Mouse (Mus musculus) cerebellum, adult 2 months (tissue): ENCODE results near the gene Sppl3. TPM values are rescaled to one million over a fixed set of nuclear protein-coding genes. Genes with fewer than 3 reads are reported as not detected.

Source experiments
- DNase-seq, 2 experiments: peaks; one replicate each; pipeline ENCODE4 v3.0.0; 2021
- H3K27ac ChIP-seq: fragments of 200-500 bp; 2 replicates; pipeline ENCODE4 v1.5.1; 2012; ENCODE audit warnings: low read length, control low read depth, inconsistent platforms; ENCODE audit not compliant: insufficient read depth
- H3K27me3 ChIP-seq: fragments of 200-500 bp; 2 replicates; pipeline ENCODE4 v1.6.1; 2012; ENCODE audit warnings: inconsistent platforms, mild to moderate bottlenecking, low read length, moderate library complexity; ENCODE audit not compliant: control insufficient read depth, insufficient read depth
- H3K4me1 ChIP-seq: fragments of 200-500 bp; 2 replicates; pipeline ENCODE4 v1.6.1; 2011; ENCODE audit warnings: low read length; ENCODE audit not compliant: control insufficient read depth, insufficient read depth
- H3K4me3 ChIP-seq: fragments of 200-500 bp; replicated peaks from 2 replicates; pipeline ENCODE3; 2011; ENCODE audit warnings: mild to moderate bottlenecking, low read depth, low read length, control low read depth; ENCODE audit not compliant: insufficient read depth
- CTCF ChIP-seq: fragments of 200-500 bp; IDR thresholded peaks from 2 replicates; pipeline ENCODE4 v1.5.1; 2011; ENCODE audit warnings: low read depth, mild to moderate bottlenecking, control low read depth, low read length, moderate library complexity, borderline replicate concordance; ENCODE audit not compliant: insufficient read depth
- POLR2A ChIP-seq: fragments of 200-500 bp; IDR thresholded peaks from 2 replicates; pipeline ENCODE4 v1.6.1; 2011; ENCODE audit warnings: low read length, control low read depth, borderline replicate concordance; ENCODE audit not compliant: insufficient read depth
- WGBS: fragments of 180-500 bp; shearing (Covaris S2); methylation state at CpG from one replicate; pipeline ENCODE4 v1.1.7; 2018; 5-methylcytosine and 5-hydroxymethylcytosine counted together
- polyA plus RNA-seq: library from polyadenylated mRNA; depleted of rRNA; stranded (reverse); fragments of >200 nt; gene quantifications from 2 replicates; pipeline ENCODE4 v1.2.3, GENCODE M21; 2012

Sppl3 gene
- polyA plus RNA-seq, 1 experiment = 64.2 TPM

GRCm38 (mm10) chr5:115125211-115125871 lies 114.4 kb downstream of the Sppl3 start:
- Histone ChIP-seq H3K4me3 (peak overlapping the region; percentile 0), H3K27ac (peak overlapping the region; percentile 76), H3K4me1 (peaks cover 29% of the 10 kb centered on the region), H3K27me3 (no peaks in the 10 kb centered on the region)
- WGBS = under 1% methylated on average over 24 of the region's 24 CpGs
- TF ChIP-seq CTCF (peak; percentile 96), POLR2A (0 out of 2 replicates have a peak, but pooled peaks have one; percentile 14)
- DNase-seq = peak; percentile 88 to 92

- WGBS = 79% methylated on average over 28 of the region's 28 CpGs
- peaks cover 23% of the 10 kb centered on the region for H3K4me1 ChIP-seq
- TF ChIP-seq CTCF = no peak
- no peak for TF ChIP-seq POLR2A
- H3K4me3 ChIP-seq = no peak overlapping the region
- H3K27ac ChIP-seq = 0 out of 2 replicates have a peak overlapping the region, but pooled peaks have one; percentile 34
- no peaks in the 10 kb centered on the region for H3K27me3 ChIP-seq
- DNase-seq = peak; percentile 33 to 46
Measured at GRCm38 (mm10) chr5:115126578-115127312, 115.8 kb downstream of the Sppl3 start.

GRCm38 (mm10) chr5:115127421-115128179 lies 116.7 kb downstream of the Sppl3 start:
- Histone ChIP-seq H3K27ac (0 out of 2 replicates have a peak overlapping the region, but pooled peaks have one; percentile 34), H3K27me3 (no peaks in the 10 kb centered on the region), H3K4me3 (no peak overlapping the region), H3K4me1 (peaks cover 23% of the 10 kb centered on the region)
- 57% methylated on average over 22 of the region's 22 CpGs for WGBS
- TF ChIP-seq CTCF (no peak), POLR2A (no peak)
- DNase-seq = peak; percentile 47 to 53

GRCm38 (mm10) chr5:115129328-115129727 lies 118.4 kb downstream of the Sppl3 start:
- WGBS = 82% methylated on average over 6 of the region's 6 CpGs
- no peak for DNase-seq
- H3K27ac ChIP-seq = no peak overlapping the region

GRCm38 (mm10) chr5:115132465-115132864 lies 121.5 kb downstream of the Sppl3 start:
- DNase-seq = no peak
- Histone ChIP-seq H3K27ac (no peak overlapping the region; the same call in 1 of the 2 replicates), H3K27me3 (no peaks in the 10 kb centered on the region), H3K4me1 (peaks cover 8% of the 10 kb centered on the region), H3K4me3 (no peak overlapping the region)
- WGBS = 92% methylated on average over 8 of the region's 8 CpGs
- no peak for TF ChIP-seq POLR2A
- no peak for TF ChIP-seq CTCF

More at GRCm38 (mm10) chr5:115129328-115129727, 118.4 kb downstream of the Sppl3 start:
- H3K4me1 ChIP-seq = peaks cover 30% of the 10 kb centered on the region
- no peak for TF ChIP-seq POLR2A
- no peak for TF ChIP-seq CTCF
- H3K27me3 ChIP-seq = no peaks in the 10 kb centered on the region
- H3K4me3 ChIP-seq = no peak overlapping the region

GRCm38 (mm10) chr5:115133358-115134066 lies 122.6 kb downstream of the Sppl3 start:
- Histone ChIP-seq H3K4me3 (peak overlapping the region; percentile 81), H3K27me3 (no peaks in the 10 kb centered on the region), H3K27ac (no peak overlapping the region), H3K4me1 (peaks cover 8% of the 10 kb centered on the region)
- no peak for TF ChIP-seq CTCF
- 49% methylated on average over 6 of the region's 6 CpGs for WGBS
- DNase-seq = no peak
